Mouse (Mus musculus) heart, embryonic 16.5 days (tissue): ENCODE results near the gene Gas7. TPM values are rescaled to one million over a fixed set of nuclear protein-coding genes. Genes with fewer than 3 reads are reported as not detected.
A peak's percentile ranks its signal among the peaks of the same experiment; 100 is the strongest.

ENCODE experiments used
- ATAC-seq: fragments of 200-750 bp; cut with Nextera tagmentation; replicated peaks from 2 replicates; pipeline ENCODE4 v1.8.0; 2017; ENCODE audit warnings: moderate number of reproducible peaks; ENCODE audit not compliant: insufficient read depth, low FRiP score; ENCODE audit errors: extremely low read depth
- H3K27ac ChIP-seq: fragments of 300-500 bp; sonication (generic); 2 replicates; pipeline ENCODE4 v1.5.1; 2014; ENCODE audit warnings: mild to moderate bottlenecking, low read length, control low read depth, moderate library complexity
- H3K27me3 ChIP-seq: fragments of 300-500 bp; sonication (generic); 2 replicates; pipeline ENCODE4 v1.6.1; 2014; ENCODE audit warnings: low read length, mixed read lengths; ENCODE audit not compliant: control insufficient read depth, insufficient read depth
- H3K36me3 ChIP-seq: fragments of 300-500 bp; sonication (generic); 2 replicates; pipeline ENCODE4 v1.6.1; 2014; ENCODE audit not compliant: control insufficient read depth, insufficient read depth
- H3K4me1 ChIP-seq: fragments of 300-500 bp; sonication (generic); 2 replicates; pipeline ENCODE4 v1.6.1; 2014; ENCODE audit warnings: low read length, mixed read lengths; ENCODE audit not compliant: control insufficient read depth, insufficient read depth
- H3K4me2 ChIP-seq: fragments of 300-500 bp; sonication (generic); 2 replicates; pipeline ENCODE4 v1.6.1; 2014; ENCODE audit warnings: low read depth, mild to moderate bottlenecking, control low read depth, low read length
- H3K4me3 ChIP-seq: fragments of 300-500 bp; sonication (generic); 2 replicates; pipeline ENCODE4 v1.5.1; 2014; ENCODE audit warnings: mild to moderate bottlenecking, control low read depth, low read length
- H3K9ac ChIP-seq: fragments of 300-500 bp; sonication (generic); 2 replicates; pipeline ENCODE4 v1.6.1; 2014; ENCODE audit warnings: low read length, control low read depth
- H3K9me3 ChIP-seq: fragments of 300-500 bp; sonication (generic); replicated peaks from 2 replicates; pipeline ENCODE4 v1.6.1; 2016; ENCODE audit warnings: low read length; ENCODE audit not compliant: control insufficient read depth
- WGBS: fragments of 180-500 bp; shearing (Covaris S2); extraction: QIAGEN DNeasy Blood & Tissue Kit; methylation state at CpG from one replicate; pipeline ENCODE4 v1.1.7; 2014; 5-methylcytosine and 5-hydroxymethylcytosine counted together
- polyA plus RNA-seq: library from polyadenylated mRNA; unstranded; fragments of >200 nt; fragmentation: Nextera tagmentation; extraction: Ambion mirVana; gene quantifications from 2 replicates; pipeline ENCODE4 v1.2.1, GENCODE M21; 2015

Gas7 gene
- polyA plus RNA-seq, 1 experiment from 2014 or later, result 8.5 TPM

GRCm38 (mm10) chr11:67445058-67445825 lies 10.0 kb upstream of the Gas7 start:
- ATAC-seq, result no peak
- Histone ChIP-seq H3K4me2 (peak overlapping the region; percentile 18; the same call in 1 of the 2 replicates), H3K4me1 (peaks cover 3% of the 10 kb centered on the region; the same call in 1 of the 2 replicates), H3K4me3 (no peak overlapping the region), H3K36me3 (no peaks in the 10 kb centered on the region), H3K9ac (no peak overlapping the region), H3K27ac (no peak overlapping the region), H3K27me3 (no peaks in the 10 kb centered on the region), H3K9me3 (no peaks in the 10 kb centered on the region; the same call in 1 of the 2 replicates)
- WGBS, result 62% methylated on average over 14 of the region's 14 CpGs

DNA sequence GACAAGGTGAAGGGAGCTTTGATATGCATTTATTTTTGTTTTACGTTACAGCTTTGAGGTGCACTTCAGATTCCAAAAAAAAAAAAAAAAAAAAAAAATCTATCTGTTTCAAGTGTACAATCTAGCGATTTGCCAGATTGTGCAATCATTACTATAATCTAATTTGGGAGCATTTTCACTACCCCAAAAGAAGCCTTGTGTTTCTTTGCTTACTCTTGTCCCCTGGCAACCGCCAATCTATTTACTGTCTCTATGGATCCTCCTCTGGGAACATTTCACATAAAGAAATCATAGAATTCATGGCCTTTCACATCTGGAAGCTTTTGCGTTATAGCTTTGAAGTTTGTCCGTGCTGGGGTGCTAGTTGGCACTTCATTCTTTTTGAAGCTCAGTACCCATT lies 3.7 kb upstream of the Gas7 start:
- Histone ChIP-seq H3K4me3 (no peak overlapping the region), H3K4me1 (peaks cover 2% of the 10 kb centered on the region), H3K36me3 (no peaks in the 10 kb centered on the region), H3K9me3 (no peaks in the 10 kb centered on the region), H3K4me2 (no peak overlapping the region), H3K9ac (no peak overlapping the region), H3K27me3 (peaks cover 1% of the 10 kb centered on the region; the same call in 1 of the 2 replicates), H3K27ac (no peak overlapping the region)
- 82% methylated on average over 5 of the region's 5 CpGs for WGBS
- no peak for ATAC-seq

DNA sequence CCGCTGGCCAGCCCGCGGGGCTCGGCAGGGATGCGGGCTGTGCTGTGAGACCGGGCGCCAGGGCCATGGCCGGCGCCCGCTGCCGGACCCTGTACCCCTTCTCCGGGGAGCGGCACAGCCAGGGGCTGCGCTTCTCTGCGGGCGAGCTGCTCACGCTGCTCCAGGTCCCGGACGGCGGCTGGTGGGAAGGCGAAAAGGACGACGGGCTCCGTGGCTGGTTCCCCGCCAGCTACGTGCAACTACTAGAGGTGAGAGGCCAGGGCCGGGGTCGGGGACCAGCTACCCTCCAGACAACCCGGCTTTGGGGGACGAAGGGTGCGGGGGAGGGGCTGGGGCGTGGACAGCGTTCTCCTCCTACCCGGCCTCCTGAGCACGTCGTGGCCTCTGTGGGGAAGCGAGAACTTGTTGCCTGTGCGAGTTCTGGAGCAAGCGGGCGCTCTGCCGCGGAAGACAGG lies 317 bp downstream of the Gas7 start:
- H3K9me3 ChIP-seq, result no peaks in the 10 kb centered on the region
- H3K27ac ChIP-seq, result no peak overlapping the region
- peak overlapping the region; percentile 78 for H3K9ac ChIP-seq
- H3K4me3 ChIP-seq, result peak overlapping the region; percentile 60
- H3K36me3 ChIP-seq, result no peaks in the 10 kb centered on the region
- peaks cover 10% of the 10 kb centered on the region for H3K4me1 ChIP-seq
- peak overlapping the region; percentile 98 for H3K4me2 ChIP-seq
- WGBS, result under 1% methylated on average over 42 of the region's 42 CpGs
- peak; percentile 47 for ATAC-seq
- H3K27me3 ChIP-seq, result peaks cover 2% of the 10 kb centered on the region; the same call in 1 of the 2 replicates

- no peak overlapping the region for H3K27ac ChIP-seq
- H3K9ac ChIP-seq, result peak overlapping the region; percentile 78
- H3K4me2 ChIP-seq, result peak overlapping the region; percentile 98
- no peaks in the 10 kb centered on the region for H3K36me3 ChIP-seq
- 29% methylated on average over 7 of the region's 7 CpGs for WGBS
- H3K4me3 ChIP-seq, result peak overlapping the region; percentile 60
- H3K9me3 ChIP-seq, result no peaks in the 10 kb centered on the region
- ATAC-seq, result no peak
- H3K27me3 ChIP-seq, result peaks cover 2% of the 10 kb centered on the region; the same call in 1 of the 2 replicates
- H3K4me1 ChIP-seq, result peaks cover 10% of the 10 kb centered on the region
These were observed 792 bp downstream of the Gas7 start for GRCm38 (mm10) chr11:67456029-67456428.

DNA sequence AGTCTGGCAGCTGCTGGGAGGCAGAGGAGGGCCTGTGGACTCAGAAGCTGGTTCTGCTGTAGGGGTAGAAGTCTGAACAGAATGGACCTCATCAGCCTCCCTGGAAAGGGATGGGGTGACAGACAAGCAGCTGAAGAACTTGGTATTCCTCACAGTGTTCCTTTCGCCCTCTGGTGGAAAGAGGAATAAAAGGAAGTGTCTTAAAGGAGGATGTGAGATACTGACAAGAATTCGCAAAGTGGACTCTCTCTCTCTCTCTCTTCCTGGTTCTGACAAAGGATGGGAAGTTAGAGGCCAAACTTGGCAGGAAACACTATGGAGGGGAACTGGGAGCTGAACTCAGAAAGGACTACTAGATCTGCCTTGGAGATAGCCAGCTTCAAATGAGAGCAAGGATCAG lies 2.9 kb downstream of the Gas7 start:
- Histone ChIP-seq H3K27ac (no peak overlapping the region), H3K9ac (no peak overlapping the region), H3K4me2 (no peak overlapping the region), H3K27me3 (peaks cover 2% of the 10 kb centered on the region; the same call in 1 of the 2 replicates), H3K36me3 (no peaks in the 10 kb centered on the region), H3K4me3 (no peak overlapping the region), H3K4me1 (peaks cover 10% of the 10 kb centered on the region), H3K9me3 (no peaks in the 10 kb centered on the region)
- ATAC-seq, result no peak
- 34% methylated on average over 2 of the region's 2 CpGs for WGBS

DNA sequence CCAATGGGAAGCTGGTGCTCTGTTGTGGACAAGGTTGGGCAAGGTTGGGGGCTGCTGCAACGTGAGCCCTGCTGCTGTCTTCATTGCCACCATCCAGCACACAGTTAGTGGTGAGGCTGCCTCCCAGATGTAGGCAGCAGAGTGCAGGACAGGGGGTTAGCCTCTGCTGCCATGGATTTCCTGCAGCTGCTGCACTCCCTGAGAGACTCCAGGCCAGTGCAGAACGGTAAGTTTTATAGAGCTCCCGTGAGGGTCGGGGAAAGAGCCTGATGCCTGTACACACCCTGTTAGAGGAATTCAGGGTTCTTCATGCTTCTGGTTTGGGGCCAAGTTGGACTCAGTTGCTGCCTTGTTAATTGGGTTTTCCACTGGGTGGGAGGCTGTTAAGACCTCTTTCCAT lies 11.9 kb downstream of the Gas7 start:
- Histone ChIP-seq H3K4me1 (no peaks in the 10 kb centered on the region), H3K36me3 (no peaks in the 10 kb centered on the region), H3K9me3 (no peaks in the 10 kb centered on the region), H3K27ac (no peak overlapping the region), H3K4me2 (no peak overlapping the region), H3K27me3 (no peaks in the 10 kb centered on the region), H3K4me3 (no peak overlapping the region), H3K9ac (no peak overlapping the region)
- WGBS, result 44% methylated on average over 4 of the region's 4 CpGs
- ATAC-seq, result no peak

- Histone ChIP-seq H3K27ac (no peak overlapping the region), H3K9ac (no peak overlapping the region), H3K36me3 (no peaks in the 10 kb centered on the region), H3K9me3 (no peaks in the 10 kb centered on the region), H3K4me1 (no peaks in the 10 kb centered on the region), H3K27me3 (no peaks in the 10 kb centered on the region), H3K4me2 (no peak overlapping the region), H3K4me3 (no peak overlapping the region)
- WGBS, result 66% methylated on average over 7 of the region's 7 CpGs
- ATAC-seq, result no peak
These were observed 13.6 kb downstream of the Gas7 start for GRCm38 (mm10) chr11:67468846-67469245.

GRCm38 (mm10) chr11:67474590-67474989 lies 19.4 kb downstream of the Gas7 start:
- Histone ChIP-seq H3K4me3 (no peak overlapping the region), H3K27me3 (no peaks in the 10 kb centered on the region), H3K9ac (no peak overlapping the region), H3K9me3 (no peaks in the 10 kb centered on the region), H3K4me2 (no peak overlapping the region), H3K4me1 (peaks cover 2% of the 10 kb centered on the region), H3K27ac (no peak overlapping the region), H3K36me3 (no peaks in the 10 kb centered on the region)
- no peak for ATAC-seq
- 76% methylated on average over 5 of the region's 5 CpGs for WGBS

- Histone ChIP-seq H3K27me3 (no peaks in the 10 kb centered on the region), H3K27ac (no peak overlapping the region), H3K4me1 (peaks cover 14% of the 10 kb centered on the region), H3K9me3 (no peaks in the 10 kb centered on the region), H3K36me3 (no peaks in the 10 kb centered on the region), H3K9ac (no peak overlapping the region), H3K4me3 (no peak overlapping the region), H3K4me2 (no peak overlapping the region)
- 52% methylated on average over 4 of the region's 4 CpGs for WGBS
- no peak for ATAC-seq
These were observed 24.3 kb downstream of the Gas7 start for GRCm38 (mm10) chr11:67479534-67479933.
